8 mouse cellular contexts compared by ENCODE assay signal in genomic region chr5:130853371-130853770, GRCm38 (mm10).
DNase-seq lines count a peak whose midpoint lies in the region; ATAC-seq and TF ChIP-seq lines count a peak whose summit lies in the region.

No protein-coding gene starts in this region.

- no peak overlapping the region for H3K4me2 ChIP-seq in kidney, embryonic 15.5 days

- peak; percentile 100 for TF ChIP-seq CTCF in cortical plate, adult 2 months (IDR thresholded peaks at IDR 0.05; ENCODE audit: extremely low read depth, insufficient read depth, low read length)
- TF ChIP-seq CTCF in liver, adult 2 months (IDR thresholded peaks at IDR 0.05; ENCODE audit: low read depth, low read length) = peak; percentile 100

- H3K4me3 ChIP-seq in cortical plate, adult 2 months (ENCODE audit: insufficient read depth, low read length) = no peak overlapping the region
- no peak overlapping the region for H3K4me3 ChIP-seq in kidney, embryonic 15.5 days (replicated peaks)
- no peak overlapping the region; the same call in 1 of the 2 replicates for H3K4me3 ChIP-seq in liver, adult 2 months (ENCODE audit: insufficient read depth, low read depth, low read length)

- no peak overlapping the region for H3K27ac ChIP-seq in cortical plate, adult 2 months (ENCODE audit: insufficient read depth, low read length)
- H3K27ac ChIP-seq in kidney, embryonic 15.5 days = no peak overlapping the region
- no peak overlapping the region for H3K27ac ChIP-seq in liver, adult 2 months (replicated peaks; ENCODE audit: insufficient read depth, low read depth, low read length)

- no peak for TF ChIP-seq POLR2A in cortical plate, adult 2 months (IDR thresholded peaks at IDR 0.05; ENCODE audit: extremely low read depth, insufficient read depth, low read length)
- no peak for TF ChIP-seq POLR2A in liver, adult 2 months (IDR thresholded peaks at IDR 0.05; ENCODE audit: extremely low read depth, insufficient read depth, low read length)

- no peak overlapping the region for H3K9ac ChIP-seq in kidney, embryonic 15.5 days
- H3K9ac ChIP-seq in liver, adult 2 months (ENCODE audit: low read depth, low read length) = no peak overlapping the region

- intact Hi-C loops in gastrocnemius, postnatal 36 days (cut with DNase I) = loop anchor here (10.0 kb wide), 1 partner anchor 449 kb away; no protein-coding TSS in a partner anchor

- peak; percentile 76 for DNase-seq in A20 (ENCODE audit: low read depth, low spot score)
- DNase-seq in gastrocnemius, postnatal 36 days = peak; percentile 80 to 88
- DNase-seq in liver, adult 2 months (ENCODE audit: extremely low read depth, low read depth, low spot score) = peak; percentile 58
- DNase-seq in retina, embryonic 14.5 days (ENCODE audit: low spot score) = peak; percentile 92
- DNase-seq in thymus, postnatal 4 days = peak; percentile 86

- H3K36me3 ChIP-seq in kidney, embryonic 15.5 days = no peaks in the 10 kb centered on the region
- no peaks in the 10 kb centered on the region for H3K36me3 ChIP-seq in liver, adult 2 months (ENCODE audit: control insufficient read depth, insufficient read depth, low read length)

- H3K79me2 ChIP-seq in liver, adult 2 months (ENCODE audit: control insufficient read depth, insufficient read depth, low read length) = no peaks in the 10 kb centered on the region

- H3K4me1 ChIP-seq in cortical plate, adult 2 months (ENCODE audit: control insufficient read depth, insufficient read depth, low read length) = peaks cover 3% of the 10 kb centered on the region; the same call in 1 of the 2 replicates
- H3K4me1 ChIP-seq in kidney, embryonic 15.5 days = peaks cover 11% of the 10 kb centered on the region
- H3K4me1 ChIP-seq in liver, adult 2 months (ENCODE audit: control insufficient read depth, insufficient read depth, low read length) = peaks cover 3% of the 10 kb centered on the region; the same call in 1 of the 2 replicates

- WGBS in kidney, embryonic 15.5 days = 1% methylated on average over 10 of the region's 10 CpGs
- WGBS in liver, adult 2 months = under 1% methylated on average over 10 of the region's 10 CpGs

- peaks cover under 1% of the 10 kb centered on the region; the same call in 1 of the 2 replicates for H3K27me3 ChIP-seq in kidney, embryonic 15.5 days
- H3K27me3 ChIP-seq in liver, adult 2 months (ENCODE audit: control insufficient read depth, insufficient read depth, low read length) = no peaks in the 10 kb centered on the region

- peak; percentile 69 for ATAC-seq in activated CD4-positive, CD25-positive, alpha-beta regulatory T cell, adult 4 months
- ATAC-seq in kidney, embryonic 15.5 days (replicated peaks; ENCODE audit: low FRiP score) = 0 out of 2 replicates have a peak, but pooled peaks have one; percentile 41

- no peaks in the 10 kb centered on the region for H3K9me3 ChIP-seq in kidney, embryonic 15.5 days (replicated peaks)
